In the genomic region with DNA sequence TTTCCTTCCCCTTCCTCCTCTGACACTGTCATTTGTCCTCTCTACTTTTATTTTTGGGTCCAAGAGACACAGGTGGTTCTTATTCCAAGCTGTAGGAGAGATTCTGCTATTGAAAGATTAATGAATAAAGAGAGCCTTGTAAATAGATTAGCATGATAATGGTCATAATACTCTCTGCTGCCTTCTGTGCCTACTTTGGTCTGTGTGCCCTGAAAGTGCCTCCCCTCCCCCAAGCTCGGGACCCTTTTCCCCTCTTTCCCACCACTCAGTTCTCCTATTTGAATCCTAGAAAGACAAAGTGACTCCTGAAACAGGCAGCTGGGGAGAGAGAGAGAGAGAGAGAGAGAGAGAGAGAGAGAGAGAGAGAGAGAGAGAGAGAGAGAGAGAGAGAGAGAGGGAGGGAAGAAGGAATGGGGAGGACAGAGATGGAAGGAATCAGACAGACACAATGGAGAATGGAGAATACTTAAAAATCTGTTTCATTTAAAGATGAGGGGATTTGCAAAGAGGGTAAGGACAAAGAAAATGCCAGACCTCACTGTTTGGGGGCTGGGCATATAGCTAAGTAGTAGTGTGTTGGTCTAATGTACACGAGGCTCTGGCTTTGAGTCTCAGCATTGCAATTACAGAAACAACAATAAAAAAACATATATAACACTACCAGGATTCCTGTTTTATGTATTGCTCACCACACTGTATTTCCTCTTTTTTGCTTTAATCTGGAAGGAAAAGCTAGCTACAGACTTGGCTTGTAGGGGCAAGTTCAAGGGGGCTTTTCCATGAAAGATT, we compare ENCODE assay signal across 9 mouse cellular contexts.
A peak's percentile ranks its signal among the peaks of the same experiment; 100 is the strongest.
DNase-seq lines count a peak whose midpoint lies in the region; ATAC-seq and TF ChIP-seq lines count a peak whose summit lies in the region.
"Had no signal": no experiment of that assay in that cellular context is flagged by ENCODE, and none has a peak within 500 bp of the region (broad histone marks: within the 10 kb centered on the region; RNA-seq: fewer than 3 reads in every experiment).

No protein-coding gene starts in this region.

- WGBS in heart, adult 2 months: 46% methylated on average over 2 of the region's 2 CpGs
- 32% methylated on average over 2 of the region's 2 CpGs for WGBS in neural tube, embryonic 11.5 days
- WGBS in liver, embryonic 15.5 days (ENCODE audit: insufficient replicate concordance): 23% methylated on average over 2 of the region's 2 CpGs

- H3K9ac ChIP-seq in heart, adult 2 months (ENCODE audit: low read depth, low read length): no peak overlapping the region; the same call in 1 of the 2 replicates
- H3K9ac ChIP-seq in neural tube, embryonic 11.5 days (ENCODE audit: low read length): 0 out of 2 replicates have a peak overlapping the region, but pooled peaks have one; percentile 41
- H3K9ac ChIP-seq in liver, embryonic 15.5 days: peak overlapping the region; percentile 67; the same call in 1 of the 2 replicates

- H3K79me2 ChIP-seq in heart, adult 2 months (replicated peaks; ENCODE audit: control insufficient read depth, insufficient read depth, low read length): no peaks in the 10 kb centered on the region; the same call in 1 of the 2 replicates

- no peak for TF ChIP-seq EP300 in heart, adult 2 months (IDR thresholded peaks at IDR 0.05; ENCODE audit: insufficient read depth, low read depth, low read length)

- no peaks in the 10 kb centered on the region for H3K9me3 ChIP-seq in neural tube, embryonic 11.5 days (ENCODE audit: control insufficient read depth, low read length)
- H3K9me3 ChIP-seq in liver, embryonic 15.5 days (replicated peaks): no peaks in the 10 kb centered on the region

- H3K4me3 ChIP-seq in heart, adult 2 months: peak overlapping the region; percentile 6; the same call in 1 of the 2 replicates
- no peak overlapping the region for H3K4me3 ChIP-seq in neural tube, embryonic 11.5 days (ENCODE audit: low read depth, low read length)
- H3K4me3 ChIP-seq in liver, embryonic 15.5 days (replicated peaks): no peak overlapping the region; the same call in 1 of the 2 replicates
- H3K4me3 ChIP-seq: myocyte had no signal

- H3K4me1 ChIP-seq in heart, adult 2 months (ENCODE audit: control insufficient read depth, insufficient read depth, low read length): peaks cover 27% of the 10 kb centered on the region
- peaks cover 70% of the 10 kb centered on the region for H3K4me1 ChIP-seq in neural tube, embryonic 11.5 days (ENCODE audit: control insufficient read depth, insufficient read depth, low read length)
- H3K4me1 ChIP-seq in liver, embryonic 15.5 days (replicated peaks): peaks cover 76% of the 10 kb centered on the region

- TF ChIP-seq CTCF in heart, adult 2 months (IDR thresholded peaks at IDR 0.05): no peak

- ATAC-seq in neural tube, embryonic 11.5 days (ENCODE audit: insufficient read depth, low FRiP score, low TSS enrichment): 0 out of 2 replicates have a peak, but pooled peaks have one; percentile 14
- no peak for ATAC-seq in liver, embryonic 15.5 days (ENCODE audit: insufficient read depth)

- H3K27ac ChIP-seq in heart, adult 2 months: peak overlapping the region; percentile 74
- H3K27ac ChIP-seq in neural tube, embryonic 11.5 days (ENCODE audit: low read depth, low read length): peak overlapping the region; percentile 90
- H3K27ac ChIP-seq in liver, embryonic 15.5 days (replicated peaks): peak overlapping the region; percentile 96

- intact Hi-C loops in heart, adult 2 months (cut with DNase I): loop anchor here (5.0 kb wide), 5 partner anchors 40 to 145 kb away; a partner anchor contains a TSS
- intact Hi-C loops in heart, postnatal 14 days (cut with DNase I): loop anchor here (5.0 kb wide), 2 partner anchors 85 to 140 kb away; no protein-coding TSS in a partner anchor

- H3K36me3 ChIP-seq in heart, adult 2 months (ENCODE audit: control insufficient read depth, insufficient read depth, low read length): peaks cover 9% of the 10 kb centered on the region
- no peaks in the 10 kb centered on the region for H3K36me3 ChIP-seq in neural tube, embryonic 11.5 days (ENCODE audit: control insufficient read depth, insufficient read depth, low read length)
- H3K36me3 ChIP-seq in liver, embryonic 15.5 days (replicated peaks): no peaks in the 10 kb centered on the region

- no peaks in the 10 kb centered on the region for H3K27me3 ChIP-seq in heart, adult 2 months (ENCODE audit: control insufficient read depth, insufficient read depth, low read length)
- no peaks in the 10 kb centered on the region for H3K27me3 ChIP-seq in neural tube, embryonic 11.5 days (ENCODE audit: control insufficient read depth, insufficient read depth, low read length)
- H3K27me3 ChIP-seq in liver, embryonic 15.5 days: peaks cover 19% of the 10 kb centered on the region

- no peak overlapping the region for H3K4me2 ChIP-seq in neural tube, embryonic 11.5 days (ENCODE audit: low read depth)
- peak overlapping the region; percentile 79 for H3K4me2 ChIP-seq in liver, embryonic 15.5 days

- no peak for DNase-seq in heart, adult 2 months
- DNase-seq in heart, postnatal 14 days: no peak
- no peak for DNase-seq in neural tube, embryonic 11.5 days (ENCODE audit: low spot score)
- DNase-seq in neural tube, embryonic 10.5 days (ENCODE audit: extremely low spot score, low spot score): no peak
- no peak for DNase-seq in cerebellum, adult 18-20 months
- DNase-seq in gastrocnemius, postnatal 10 days: no peak
- no peak for DNase-seq in thymus, postnatal 4 days

- TF ChIP-seq POLR2A in heart, adult 2 months (IDR thresholded peaks at IDR 0.05; ENCODE audit: insufficient read depth, low read depth, low read length): no peak
